Comparison of ENCODE assay signal across 25 mouse cellular contexts in genomic region chr6:33828499-33828898, GRCm38 (mm10).
"Had no signal": no experiment of that assay in that cellular context is flagged by ENCODE, and none has a peak within 500 bp of the region (broad histone marks: within the 10 kb centered on the region; RNA-seq: fewer than 3 reads in every experiment).

No protein-coding gene starts in this region.

- H3K36me3 ChIP-seq: heart, embryonic 13.5 days; heart, embryonic 15.5 days; intestine, embryonic 15.5 days; limb, embryonic 10.5 days; limb, embryonic 12.5 days; liver, embryonic 13.5 days; liver, embryonic 15.5 days had no signal

- H3K4me1 ChIP-seq: intestine, embryonic 15.5 days; limb, embryonic 10.5 days; limb, embryonic 12.5 days; liver, embryonic 13.5 days; liver, embryonic 15.5 days had no signal

- H3K4me2 ChIP-seq: heart, embryonic 11.5 days; heart, embryonic 13.5 days; heart, embryonic 15.5 days; hindbrain, embryonic 14.5 days; intestine, embryonic 15.5 days; limb, embryonic 12.5 days; liver, embryonic 11.5 days; liver, embryonic 13.5 days; liver, embryonic 15.5 days had no signal

- H3K9ac ChIP-seq: heart, embryonic 13.5 days; heart, embryonic 15.5 days; hindbrain, embryonic 14.5 days; intestine, embryonic 15.5 days; limb, embryonic 12.5 days; liver, embryonic 13.5 days; liver, embryonic 15.5 days had no signal

- ATAC-seq: inflammation-experienced regulatory T-cells, adult 6 months; intestine, embryonic 15.5 days; intestine, postnatal 0 days had no signal

- H3K27me3 ChIP-seq: heart, embryonic 13.5 days; heart, embryonic 15.5 days; intestine, embryonic 15.5 days; limb, embryonic 12.5 days; liver, embryonic 13.5 days; liver, embryonic 15.5 days had no signal

- H3K4me3 ChIP-seq: gastrocnemius, adult 2 months; heart, adult 2 months; heart, embryonic 13.5 days; heart, embryonic 15.5 days; intestine, embryonic 15.5 days; layer of hippocampus, adult 2 months; left cerebral cortex, adult 2 months; limb, embryonic 10.5 days; limb, embryonic 12.5 days; liver, embryonic 13.5 days; liver, embryonic 15.5 days had no signal

- H3K9me3 ChIP-seq: heart, embryonic 13.5 days; heart, embryonic 15.5 days; intestine, embryonic 15.5 days; limb, embryonic 10.5 days; limb, embryonic 12.5 days; liver, embryonic 13.5 days; liver, embryonic 15.5 days had no signal

- H3K27ac ChIP-seq: gastrocnemius, adult 2 months; heart, adult 2 months; heart, embryonic 13.5 days; heart, embryonic 15.5 days; hindbrain, embryonic 14.5 days; intestine, embryonic 15.5 days; layer of hippocampus, adult 2 months; left cerebral cortex, adult 2 months; limb, embryonic 10.5 days; limb, embryonic 12.5 days; liver, embryonic 13.5 days; liver, embryonic 15.5 days had no signal

- DNase-seq: gastrocnemius, adult 2 months; gastrocnemius, postnatal 10 days; gastrocnemius, postnatal 25 days; heart, adult 2 months; heart, postnatal 4 days; kidney, adult 18-20 months; kidney, adult 8-10 months; kidney, postnatal 10 days; kidney, postnatal 25 days; kidney, postnatal 4 days; liver; liver, embryonic 13.5 days had no signal
